Mouse (Mus musculus): ENCODE measurements around the gene Slit3. TPM values are rescaled to one million over a fixed set of nuclear protein-coding genes. Genes with fewer than 3 reads are reported as not detected.

Slit3 gene
- polyA plus RNA-seq, 1 experiment = not detected

GRCm38 (mm10) chr11:35393815-35394214 lies 272.8 kb downstream of the Slit3 start:
- H3K36me3 ChIP-seq (ENCODE audit: control insufficient read depth) = no peaks in the 10 kb centered on the region
- no peaks in the 10 kb centered on the region for H3K4me1 ChIP-seq (ENCODE audit: control insufficient read depth)
- H3K9me3 ChIP-seq (ENCODE audit: control insufficient read depth, low read length) = no peaks in the 10 kb centered on the region

GRCm38 (mm10) chr11:35395376-35395775 lies 274.4 kb downstream of the Slit3 start:
- Histone ChIP-seq H3K4me3 (replicated peaks) (no peak overlapping the region), H3K4me1 (ENCODE audit: control insufficient read depth) (no peaks in the 10 kb centered on the region), H3K36me3 (ENCODE audit: control insufficient read depth) (no peaks in the 10 kb centered on the region), H3K27me3 (ENCODE audit: control insufficient read depth) (no peaks in the 10 kb centered on the region), H3K9me3 (ENCODE audit: control insufficient read depth, low read length) (no peaks in the 10 kb centered on the region)
- TF ChIP-seq TAL1 (IDR thresholded peaks at IDR 0.05; ENCODE audit: low read length) = no peak
- no peak for TF ChIP-seq GATA1 (IDR thresholded peaks at IDR 0.05; ENCODE audit: low read length)

More at GRCm38 (mm10) chr11:35393815-35394214, 272.8 kb downstream of the Slit3 start:
- Histone ChIP-seq H3K27me3 (ENCODE audit: control insufficient read depth) (no peaks in the 10 kb centered on the region), H3K4me3 (replicated peaks) (no peak overlapping the region)
- TF ChIP-seq GATA1 (IDR thresholded peaks at IDR 0.05; ENCODE audit: low read length) = no peak
- no peak for TF ChIP-seq TAL1 (IDR thresholded peaks at IDR 0.05; ENCODE audit: low read length)

- Histone ChIP-seq H3K36me3 (ENCODE audit: control insufficient read depth) (no peaks in the 10 kb centered on the region), H3K4me3 (replicated peaks) (no peak overlapping the region), H3K4me1 (ENCODE audit: control insufficient read depth) (no peaks in the 10 kb centered on the region), H3K27me3 (ENCODE audit: control insufficient read depth) (no peaks in the 10 kb centered on the region), H3K9me3 (ENCODE audit: control insufficient read depth, low read length) (no peaks in the 10 kb centered on the region)
- no peak for TF ChIP-seq GATA1 (IDR thresholded peaks at IDR 0.05; ENCODE audit: low read length)
Observed at GRCm38 (mm10) chr11:35398353-35398752, 277.3 kb downstream of the Slit3 start.

GRCm38 (mm10) chr11:35403516-35403915 lies 282.5 kb downstream of the Slit3 start:
- TF ChIP-seq GATA1 (IDR thresholded peaks at IDR 0.05; ENCODE audit: low read length) = no peak
- no peak for TF ChIP-seq TAL1 (IDR thresholded peaks at IDR 0.05; ENCODE audit: low read length)
- H3K4me3 ChIP-seq (replicated peaks) = no peak overlapping the region
- H3K27me3 ChIP-seq (ENCODE audit: control insufficient read depth) = no peaks in the 10 kb centered on the region
- no peaks in the 10 kb centered on the region for H3K9me3 ChIP-seq (ENCODE audit: control insufficient read depth, low read length)
- no peaks in the 10 kb centered on the region for H3K36me3 ChIP-seq (ENCODE audit: control insufficient read depth)
- no peaks in the 10 kb centered on the region for H3K4me1 ChIP-seq (ENCODE audit: control insufficient read depth)

GRCm38 (mm10) chr11:35406045-35406444 lies 285.0 kb downstream of the Slit3 start:
- H3K27me3 ChIP-seq (ENCODE audit: control insufficient read depth) = no peaks in the 10 kb centered on the region
- H3K4me3 ChIP-seq (replicated peaks) = no peak overlapping the region
- no peaks in the 10 kb centered on the region for H3K4me1 ChIP-seq (ENCODE audit: control insufficient read depth)
- no peaks in the 10 kb centered on the region for H3K9me3 ChIP-seq (ENCODE audit: control insufficient read depth, low read length)
- H3K36me3 ChIP-seq (ENCODE audit: control insufficient read depth) = no peaks in the 10 kb centered on the region
- TF ChIP-seq TAL1 (IDR thresholded peaks at IDR 0.05; ENCODE audit: low read length) (no peak), GATA1 (IDR thresholded peaks at IDR 0.05; ENCODE audit: low read length) (no peak)

GRCm38 (mm10) chr11:35406522-35406921 lies 285.5 kb downstream of the Slit3 start:
- no peaks in the 10 kb centered on the region for H3K9me3 ChIP-seq (ENCODE audit: control insufficient read depth, low read length)
- H3K4me1 ChIP-seq (ENCODE audit: control insufficient read depth) = no peaks in the 10 kb centered on the region
- no peaks in the 10 kb centered on the region for H3K27me3 ChIP-seq (ENCODE audit: control insufficient read depth)
- no peak overlapping the region for H3K4me3 ChIP-seq (replicated peaks)
- H3K36me3 ChIP-seq (ENCODE audit: control insufficient read depth) = no peaks in the 10 kb centered on the region
- TF ChIP-seq GATA1 (IDR thresholded peaks at IDR 0.05; ENCODE audit: low read length) = no peak
- TF ChIP-seq TAL1 (IDR thresholded peaks at IDR 0.05; ENCODE audit: low read length) = no peak

- no peaks in the 10 kb centered on the region for H3K27me3 ChIP-seq (ENCODE audit: control insufficient read depth)
- H3K36me3 ChIP-seq (ENCODE audit: control insufficient read depth) = no peaks in the 10 kb centered on the region
- no peaks in the 10 kb centered on the region for H3K4me1 ChIP-seq (ENCODE audit: control insufficient read depth)
- TF ChIP-seq TAL1 (IDR thresholded peaks at IDR 0.05; ENCODE audit: low read length) = no peak
- TF ChIP-seq GATA1 (IDR thresholded peaks at IDR 0.05; ENCODE audit: low read length) = no peak
- no peak overlapping the region for H3K4me3 ChIP-seq (replicated peaks)
- no peaks in the 10 kb centered on the region for H3K9me3 ChIP-seq (ENCODE audit: control insufficient read depth, low read length)
Observed at GRCm38 (mm10) chr11:35407341-35408154, 286.5 kb downstream of the Slit3 start.

- Histone ChIP-seq H3K9me3 (ENCODE audit: control insufficient read depth, low read length) (no peaks in the 10 kb centered on the region), H3K4me1 (ENCODE audit: control insufficient read depth) (no peaks in the 10 kb centered on the region), H3K36me3 (ENCODE audit: control insufficient read depth) (no peaks in the 10 kb centered on the region), H3K27me3 (ENCODE audit: control insufficient read depth) (no peaks in the 10 kb centered on the region), H3K4me3 (replicated peaks) (no peak overlapping the region)
- TF ChIP-seq TAL1 (IDR thresholded peaks at IDR 0.05; ENCODE audit: low read length) = no peak
- no peak for TF ChIP-seq GATA1 (IDR thresholded peaks at IDR 0.05; ENCODE audit: low read length)
Observed at GRCm38 (mm10) chr11:35410431-35410830, 289.4 kb downstream of the Slit3 start.

- Histone ChIP-seq H3K4me3 (replicated peaks) (no peak overlapping the region), H3K36me3 (ENCODE audit: control insufficient read depth) (no peaks in the 10 kb centered on the region), H3K27me3 (ENCODE audit: control insufficient read depth) (no peaks in the 10 kb centered on the region), H3K4me1 (ENCODE audit: control insufficient read depth) (no peaks in the 10 kb centered on the region), H3K9me3 (ENCODE audit: control insufficient read depth, low read length) (no peaks in the 10 kb centered on the region)
- no peak for TF ChIP-seq GATA1 (IDR thresholded peaks at IDR 0.05; ENCODE audit: low read length)
- no peak for TF ChIP-seq TAL1 (IDR thresholded peaks at IDR 0.05; ENCODE audit: low read length)
Observed at GRCm38 (mm10) chr11:35415768-35416401, 294.9 kb downstream of the Slit3 start.
